Mouse (Mus musculus): ENCODE data around the gene Tmem136. TPM values are rescaled to one million over a fixed set of nuclear protein-coding genes. Genes with fewer than 3 reads are reported as not detected.

The Tmem136 gene
- total and polyA plus RNA-seq, 3 experiments: 0.17 to 3.8 (median 0.34) TPM

GRCm38 (mm10) chr9:43104873-43105663 lies 11.3 kb downstream of the Tmem136 start:
- no peaks in the 10 kb centered on the region for H3K9me3 ChIP-seq (replicated peaks; ENCODE audit: low read length)
- TF ChIP-seq SIN3A (IDR thresholded peaks at IDR 0.05; ENCODE audit: low read length) (0 out of 2 replicates have a peak, but pooled peaks have one; percentile 8), MEF2A (IDR thresholded peaks at IDR 0.05; ENCODE audit: borderline replicate concordance, low read depth, low read length) (no peak), KAT2A (IDR thresholded peaks at IDR 0.05; ENCODE audit: insufficient replicate concordance, low read length) (no peak), NRF1 (IDR thresholded peaks at IDR 0.05; ENCODE audit: low read depth, low read length) (no peak)
- in situ Hi-C loops (cut with MboI; ENCODE audit: low pct_ligation_motif_present, low pct_unique_long_range_greater_than_20kb, low sequenced_read_pairs): loop anchor here (5.0 kb wide), 1 partner anchor 103 kb away; no protein-coding TSS in a partner anchor
- peak; percentile 28 for DNase-seq (ENCODE audit: extremely low read depth)
- H3K27me3 ChIP-seq (replicated peaks): no peaks in the 10 kb centered on the region
- peak overlapping the region; percentile 98 for H3K4me2 ChIP-seq (ENCODE audit: insufficient read depth, low read depth, poor library complexity, severe bottlenecking)
- no peaks in the 10 kb centered on the region for H3K36me3 ChIP-seq (replicated peaks in 1 of 2; ENCODE audit: control insufficient read depth in 1 of 2, insufficient read depth in 1 of 2, low read length in 1 of 2)
- H3K4me3 ChIP-seq (replicated peaks in 1 of 3; ENCODE audit: low read depth in 2 of 3, low read length in 2 of 3, poor library complexity in 1 of 3): peak overlapping the region; percentile 85 to 96 (median 86)
- H3K27ac ChIP-seq (ENCODE audit: insufficient read depth, low read depth): peak overlapping the region; percentile 37
- H3K4me1 ChIP-seq (ENCODE audit: control insufficient read depth in 1 of 2, insufficient read depth in 2 of 2): peaks cover 5 to 25% of the 10 kb centered on the region in 2 experiments
- dilution Hi-C loops (cut with MboI; ENCODE audit: extremely low pct_ligation_motif_present, extremely low pct_unique_long_range_greater_than_20kb, low sequenced_read_pairs): no loop called here
- H3K9ac ChIP-seq (ENCODE audit: insufficient read depth, low read depth): peak overlapping the region; percentile 80
- peaks cover 28% of the 10 kb centered on the region for H3K79me2 ChIP-seq (replicated peaks; ENCODE audit: control insufficient read depth, extremely low read depth, insufficient read depth, poor library complexity, severe bottlenecking)

- TF ChIP-seq E2F4 (IDR thresholded peaks at IDR 0.05; ENCODE audit: insufficient replicate concordance, low read depth, low read length) (no peak), MXI1 (IDR thresholded peaks at IDR 0.05; ENCODE audit: low read depth, low read length) (no peak), GABPA (IDR thresholded peaks at IDR 0.05; ENCODE audit: insufficient replicate concordance, low read depth, low read length) (no peak), SIN3A (IDR thresholded peaks at IDR 0.05; ENCODE audit: low read length) (no peak), ZMIZ1 (IDR thresholded peaks at IDR 0.05; ENCODE audit: low read depth, low read length) (no peak), TBP (conservative IDR thresholded peaks at IDR 0.05; ENCODE audit: low read depth, low read length) (no peak), CHD2 (IDR thresholded peaks at IDR 0.05; ENCODE audit: low read length) (no peak), USF1 (IDR thresholded peaks at IDR 0.05; ENCODE audit: low read depth, low read length) (no peak), RAD21 (IDR thresholded peaks at IDR 0.05; ENCODE audit: low read depth, low read length) (no peak), MAZ (IDR thresholded peaks at IDR 0.05; ENCODE audit: low read depth, low read length) (no peak)
- Histone ChIP-seq H3K4me2 (ENCODE audit: insufficient read depth, low read depth, poor library complexity, severe bottlenecking) (peak overlapping the region; percentile 98), H3K9ac (ENCODE audit: insufficient read depth, low read depth) (peak overlapping the region; percentile 80), H3K4me1 (ENCODE audit: control insufficient read depth in 1 of 2, insufficient read depth in 2 of 2) (peaks cover 5 to 26% of the 10 kb centered on the region in 2 experiments), H3K27me3 (replicated peaks) (no peaks in the 10 kb centered on the region), H3K27ac (ENCODE audit: insufficient read depth, low read depth) (no peak overlapping the region), H3K4me3 (replicated peaks in 1 of 3; ENCODE audit: low read depth in 2 of 3, low read length in 2 of 3, poor library complexity in 1 of 3) (peak overlapping the region; percentile 85 to 96 (median 86)), H3K9me3 (replicated peaks; ENCODE audit: low read length) (no peaks in the 10 kb centered on the region), H3K36me3 (replicated peaks in 1 of 2; ENCODE audit: control insufficient read depth in 1 of 2, insufficient read depth in 1 of 2, low read length in 1 of 2) (no peaks in the 10 kb centered on the region), H3K79me2 (replicated peaks; ENCODE audit: control insufficient read depth, extremely low read depth, insufficient read depth, poor library complexity, severe bottlenecking) (peaks cover 30% of the 10 kb centered on the region)
- DNase-seq (ENCODE audit: extremely low read depth): no peak
- in situ Hi-C loops (cut with MboI; ENCODE audit: low pct_ligation_motif_present, low pct_unique_long_range_greater_than_20kb, low sequenced_read_pairs) (no loop called here), dilution Hi-C loops (cut with MboI; ENCODE audit: extremely low pct_ligation_motif_present, extremely low pct_unique_long_range_greater_than_20kb, low sequenced_read_pairs) (no loop called here)
Observed at GRCm38 (mm10) chr9:43104526-43104872, 11.9 kb downstream of the Tmem136 start.
